Mouse (Mus musculus) mesoderm, embryonic 11.5 days (tissue): ENCODE measurements around the gene Rnf4.

ENCODE experiments used
- DNase-seq: peaks from one replicate; pipeline ENCODE4 v3.0.0-alpha.2; 2012; ENCODE audit warnings: low read depth, low spot score

Rnf4 gene

DNA sequence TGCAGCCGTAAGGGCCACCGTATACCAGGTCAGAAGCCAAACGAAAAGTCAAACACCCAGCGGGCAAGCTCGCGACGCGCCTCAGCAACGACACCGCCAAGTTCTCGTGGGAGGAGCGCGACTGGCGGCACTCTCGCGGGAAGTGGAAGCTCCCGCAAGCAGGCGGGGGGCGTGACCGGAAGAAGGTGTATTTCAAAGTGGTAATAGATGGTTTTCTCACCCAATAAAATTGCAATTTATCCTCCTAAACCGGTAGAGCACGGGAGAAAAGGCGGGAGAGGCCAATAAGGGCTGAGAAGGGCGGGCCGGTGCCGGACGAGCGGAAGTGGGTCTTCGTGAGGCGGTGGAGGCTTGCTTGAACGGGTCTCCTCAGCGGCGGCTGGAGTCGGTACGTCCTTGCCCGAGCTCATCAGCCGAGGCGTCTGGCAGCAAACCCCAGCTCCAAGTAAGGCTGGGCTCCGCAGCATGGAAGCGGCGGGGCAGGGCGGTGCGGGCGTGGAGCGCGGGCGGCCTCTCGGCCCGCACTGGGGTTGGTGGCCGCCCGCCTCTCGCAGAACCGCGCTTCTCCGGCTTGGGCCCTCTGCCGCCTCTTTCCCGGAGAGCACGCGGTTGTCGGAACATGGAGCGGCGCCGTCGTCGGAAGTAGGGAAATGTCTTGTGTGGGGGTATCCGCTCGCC, at the start of gene Rnf4:
Gene Rnf4, plus strand, starts transcription at position 193 of the 678 bp plus-strand sequence.
- peak; percentile 98 for DNase-seq

DNA sequence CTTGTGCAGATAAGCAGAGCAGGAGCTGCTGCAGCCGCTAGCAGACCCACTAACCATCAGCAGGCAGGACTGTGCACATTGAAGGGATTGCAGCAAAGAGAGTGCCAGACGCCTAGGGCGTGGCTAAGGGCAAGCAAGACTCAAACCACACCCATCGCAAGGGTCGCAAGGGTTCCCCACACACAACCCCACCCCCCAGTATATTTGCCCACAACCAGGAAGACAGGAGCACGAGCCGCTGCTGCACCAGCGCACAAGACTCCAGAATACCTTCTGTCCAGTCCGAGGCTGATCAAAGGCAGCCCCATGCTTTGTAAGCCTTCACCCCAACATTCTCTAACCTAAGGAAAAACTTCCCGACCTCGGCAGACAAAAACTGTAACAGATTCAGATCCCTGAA, 49.6 kb upstream of the Rnf4 start:
- peak; percentile 43 for DNase-seq

DNA sequence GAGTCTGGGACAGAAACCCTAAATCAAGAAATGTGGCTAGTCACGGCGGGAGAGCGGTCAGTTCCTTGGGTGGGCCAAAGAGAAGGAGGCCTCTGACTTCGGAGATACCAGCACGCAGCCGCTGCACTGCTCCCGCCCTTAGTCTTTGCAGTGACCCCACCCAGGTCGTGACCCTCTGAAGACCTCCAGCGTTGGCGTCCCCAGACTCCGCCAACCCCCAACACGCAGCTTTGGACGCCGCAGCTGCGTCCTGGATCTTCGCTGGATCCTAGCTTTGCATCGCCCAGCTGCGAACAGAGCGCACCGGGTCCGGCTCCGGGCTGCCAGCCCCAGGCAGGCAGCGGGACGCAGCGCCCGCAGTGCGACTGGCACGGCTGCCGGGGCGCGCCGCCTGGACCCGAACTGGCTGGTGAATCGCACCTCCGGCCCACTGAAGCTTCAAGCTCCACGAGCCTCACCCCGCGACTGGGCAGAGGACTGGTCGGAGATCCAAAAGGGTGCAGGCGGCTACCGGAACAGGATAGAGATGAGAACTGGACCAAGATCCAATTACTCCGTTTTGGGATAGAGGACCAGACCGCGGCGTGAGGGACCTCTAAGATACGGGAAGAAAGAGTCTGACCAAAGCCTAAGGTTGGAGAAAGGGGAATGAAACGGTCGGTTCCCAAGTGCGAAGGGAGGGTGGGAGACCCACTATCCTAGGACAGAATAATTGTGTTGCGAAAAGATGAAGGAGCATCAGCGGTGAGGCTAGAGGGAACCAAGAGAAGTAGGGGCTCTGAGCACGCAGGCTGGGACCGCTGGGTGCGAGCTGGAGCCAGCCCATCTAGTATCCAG, 48.9 kb upstream of the Rnf4 start:
- peak; percentile 53 for DNase-seq

DNA sequence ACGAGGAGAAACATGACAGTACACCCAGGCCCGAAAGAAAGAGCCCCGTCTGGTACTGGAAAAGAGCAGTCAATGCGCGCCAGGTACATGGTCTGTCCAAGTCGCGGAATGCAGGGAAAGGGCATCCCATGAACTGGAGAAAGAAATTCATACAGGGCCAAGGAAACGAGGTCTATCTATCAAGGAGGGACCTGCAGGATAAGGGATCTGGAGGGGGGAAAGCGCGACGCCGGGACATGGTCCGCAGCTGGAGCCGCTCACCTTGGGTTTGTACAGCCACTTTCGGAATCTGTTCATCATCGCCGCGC, 48.3 kb upstream of the Rnf4 start:
- DNase-seq, result no peak

DNA sequence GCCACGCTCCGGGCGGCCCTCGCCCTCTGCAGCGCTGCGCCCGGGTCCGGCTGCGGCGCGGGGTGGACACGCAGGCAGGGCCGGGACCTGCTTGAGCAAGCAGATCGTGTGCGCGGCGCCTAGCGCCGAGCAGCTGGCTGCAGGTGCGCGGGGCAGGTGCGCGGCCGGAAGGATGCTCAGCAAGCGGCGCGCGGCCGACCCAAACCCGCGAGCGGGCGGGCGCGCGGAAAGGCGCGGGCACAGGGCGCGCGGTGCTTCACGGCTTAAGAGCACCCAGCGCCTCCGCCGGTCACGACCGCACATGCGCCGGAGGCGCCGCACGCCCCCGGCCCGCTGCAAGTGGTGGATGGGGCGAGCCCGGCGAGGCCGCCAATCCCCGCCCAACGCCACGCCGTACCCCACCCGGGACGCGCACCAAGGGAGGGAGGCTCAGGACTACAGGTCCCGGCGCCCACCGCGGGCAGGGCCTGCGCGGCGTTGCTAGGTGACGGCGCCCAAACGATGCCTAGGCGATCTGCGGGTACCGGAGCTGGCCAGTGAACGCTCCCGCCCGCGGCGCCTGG, 47.9 kb upstream of the Rnf4 start, which contains the start of the genes Zfyve28 and Cfap99:
Gene Zfyve28, minus strand, starts transcription at position 296 of the 563 bp plus-strand sequence.
Gene Cfap99, plus strand, starts transcription at position 447 of the 563 bp plus-strand sequence.
- DNase-seq, result peak; percentile 94

DNA sequence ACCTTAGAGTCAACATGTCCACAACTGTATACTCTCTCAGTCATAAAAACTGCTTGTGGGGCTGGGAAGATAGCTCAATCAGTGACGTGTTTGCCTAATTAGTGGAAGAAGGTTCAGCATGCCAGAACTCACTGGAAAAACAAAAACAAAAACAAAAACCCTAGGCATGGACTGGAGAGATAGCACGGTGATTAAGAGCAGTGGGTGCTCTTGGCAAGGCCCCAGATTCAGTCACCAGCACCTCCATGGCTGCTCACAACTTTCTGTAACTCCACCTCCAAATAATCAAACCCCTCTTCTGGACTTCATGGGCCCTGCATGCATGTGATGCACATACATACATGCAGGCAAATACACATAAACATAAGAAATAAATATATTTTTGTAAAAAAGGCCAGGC, 46.8 kb upstream of the Rnf4 start:
- no peak for DNase-seq

DNA sequence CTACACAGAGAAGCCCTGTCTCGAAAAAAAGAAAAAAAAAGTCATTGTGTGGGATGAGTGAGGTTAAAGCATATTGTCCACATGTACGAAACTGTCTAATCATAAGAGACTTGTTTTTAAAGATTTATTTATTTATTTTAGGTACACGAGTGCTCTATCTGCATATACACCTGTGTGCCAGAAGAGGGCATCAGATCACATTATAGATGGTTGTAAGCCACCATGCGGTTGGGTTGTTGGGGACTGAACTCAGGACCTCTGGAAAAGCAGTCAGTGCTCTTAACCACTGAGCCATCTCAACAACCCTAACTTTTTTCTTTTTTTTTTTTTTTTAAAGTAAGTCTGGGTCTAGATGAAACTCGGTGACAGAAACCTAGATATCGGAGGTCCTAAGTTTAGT, 42.7 kb upstream of the Rnf4 start:
- DNase-seq, result no peak

DNA sequence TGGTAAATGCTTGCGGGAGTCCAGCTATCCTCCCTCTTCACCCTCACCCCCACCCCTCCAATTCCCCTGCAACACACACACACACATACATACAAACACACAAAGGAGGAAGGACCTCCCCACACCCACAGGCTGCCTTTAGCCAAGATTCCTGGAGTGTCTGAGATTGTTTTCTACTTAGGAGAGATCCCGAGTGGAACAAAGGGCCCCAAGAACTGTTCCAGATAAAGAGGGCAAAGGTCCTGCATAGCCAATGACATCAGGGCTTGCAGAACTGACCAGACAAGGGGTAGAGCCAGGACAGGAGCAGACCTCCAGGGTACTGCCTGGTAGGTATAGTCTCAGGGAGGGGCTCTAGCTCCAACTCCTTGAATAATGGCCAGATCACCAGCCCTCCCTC, 41.4 kb upstream of the Rnf4 start:
- no peak for DNase-seq

DNA sequence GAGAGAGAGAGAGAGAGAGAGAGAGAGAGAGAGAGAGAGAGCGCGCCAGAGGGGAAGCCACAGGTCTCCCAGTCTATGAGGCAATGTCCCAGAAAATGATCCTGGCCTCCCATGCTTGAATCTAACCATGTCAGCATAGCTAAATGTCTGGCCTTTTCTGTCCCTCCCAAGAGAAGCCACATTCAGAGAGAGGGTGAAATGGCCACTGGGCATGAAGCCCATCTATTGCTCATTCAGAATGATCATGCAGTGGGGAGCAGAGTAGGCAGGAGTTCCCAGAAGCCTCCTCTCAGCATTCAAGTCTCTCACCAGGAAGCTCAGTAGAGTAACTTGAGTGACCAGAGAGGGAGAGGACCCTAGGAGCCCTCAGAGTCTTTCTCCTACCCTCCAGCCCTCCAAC, 40.9 kb upstream of the Rnf4 start:
- DNase-seq, result no peak

DNA sequence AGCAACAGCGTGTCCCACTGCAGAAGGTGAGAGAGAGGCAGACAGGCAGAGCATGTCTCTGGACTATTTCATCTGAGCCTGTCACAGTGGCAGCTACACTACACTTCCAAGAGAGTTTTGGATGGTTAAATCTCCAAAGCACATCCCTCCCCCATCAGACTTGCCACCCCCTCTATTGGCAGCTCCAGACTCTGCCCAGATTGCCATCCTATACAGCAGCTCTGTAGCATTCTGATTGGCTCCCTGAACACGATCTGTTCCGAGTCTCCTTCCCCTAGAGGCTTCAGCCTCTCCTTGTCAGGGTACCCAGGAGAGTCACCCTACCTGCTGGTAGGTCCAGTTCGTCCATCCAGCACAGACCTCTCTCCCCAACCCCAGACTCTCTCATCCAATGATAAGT, 38.0 kb upstream of the Rnf4 start:
- DNase-seq, result no peak

DNA sequence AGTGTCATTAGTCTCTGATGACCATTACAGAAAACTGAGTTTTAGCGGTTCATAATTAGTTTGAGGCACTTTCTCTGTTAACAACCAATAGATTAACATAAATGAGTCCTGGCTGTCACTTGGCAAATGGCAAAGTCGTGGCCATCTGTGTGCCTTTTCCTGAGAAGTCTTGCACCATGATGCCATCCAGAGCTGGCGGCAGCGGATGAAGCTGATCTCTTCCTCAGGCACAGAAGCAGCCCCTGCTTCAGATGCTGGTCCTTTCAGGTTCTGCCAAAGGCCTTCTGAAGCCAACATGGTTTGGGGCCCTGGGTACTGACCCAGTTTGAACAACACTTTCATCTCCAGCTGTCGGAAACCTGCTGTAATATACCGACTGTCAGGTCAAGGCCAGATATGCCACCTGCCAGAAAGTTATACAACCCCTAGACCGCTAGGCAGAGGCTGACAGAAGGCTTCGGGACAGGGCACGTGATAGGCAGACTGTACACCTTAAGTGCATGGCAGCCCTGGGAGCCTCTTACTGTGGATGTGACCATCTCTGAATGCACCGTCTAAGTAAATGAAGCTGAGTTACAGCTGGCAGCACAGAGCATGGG, 37.1 kb upstream of the Rnf4 start:
- DNase-seq, result no peak

DNA sequence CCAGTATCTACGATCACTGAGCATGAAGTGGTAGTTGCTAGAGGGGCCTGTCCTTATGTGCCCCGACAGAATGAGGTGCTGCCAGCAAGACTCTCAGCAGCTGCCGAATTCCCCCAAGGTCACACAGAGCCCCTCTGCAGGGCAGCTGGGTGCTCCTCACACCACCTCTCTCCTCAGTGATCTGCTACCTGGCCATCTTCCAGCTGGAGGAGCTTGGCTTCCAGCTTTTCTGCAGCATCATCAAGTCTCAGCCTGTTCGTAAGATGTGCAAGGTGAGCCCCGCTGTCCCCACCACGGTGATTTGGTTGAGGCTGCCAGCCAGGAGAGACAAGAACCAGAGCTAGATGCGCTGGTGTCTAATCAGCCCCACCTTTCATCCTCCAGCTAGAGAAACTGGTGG, 33.7 kb upstream of the Rnf4 start:
- DNase-seq, result no peak

DNA sequence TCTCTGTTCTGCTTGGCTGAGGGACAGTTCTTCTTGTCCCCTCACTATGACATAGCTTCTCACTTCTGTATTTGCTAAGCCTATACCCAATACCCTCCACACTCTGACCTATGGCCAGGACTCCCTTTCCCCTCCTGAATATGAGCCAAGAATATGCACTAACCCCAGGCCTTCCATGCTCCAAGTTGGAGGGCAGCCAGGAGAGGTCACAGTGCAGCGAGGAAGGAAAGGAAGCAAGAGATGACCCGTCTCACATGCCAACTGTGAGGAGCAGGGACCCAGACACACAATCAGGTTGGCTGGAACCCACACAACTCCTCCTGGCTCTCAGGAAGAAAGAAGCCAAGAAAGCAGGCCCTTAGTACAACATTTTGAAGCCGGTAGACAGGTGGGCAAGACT, 27.1 kb upstream of the Rnf4 start:
- no peak for DNase-seq

DNA sequence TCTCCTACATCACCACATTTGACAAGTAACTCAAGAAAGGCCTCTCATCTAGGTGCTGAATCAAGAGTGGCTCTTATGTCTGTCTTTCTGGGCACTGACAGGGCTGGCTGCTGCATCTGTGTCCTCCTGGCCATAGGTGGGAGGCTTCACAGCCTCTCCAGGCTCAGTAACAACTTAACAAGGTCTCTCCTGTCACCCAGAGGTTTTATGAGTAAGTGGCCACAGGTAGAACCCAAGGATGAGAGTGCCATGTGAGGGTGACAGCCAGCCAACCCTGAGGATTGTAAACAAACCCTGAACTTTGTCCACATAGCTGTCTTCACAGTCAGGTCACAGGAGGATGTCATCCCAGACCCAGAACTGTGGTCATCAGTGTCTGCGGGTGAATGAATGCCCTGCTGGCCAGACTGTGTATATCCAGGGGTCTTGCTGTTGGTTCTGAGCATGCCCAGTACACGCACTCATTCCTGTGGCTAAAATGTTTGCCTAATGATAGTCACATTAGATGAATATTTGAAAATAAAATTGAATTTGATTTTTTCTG, 16.5 kb upstream of the Rnf4 start:
- no peak for DNase-seq

DNA sequence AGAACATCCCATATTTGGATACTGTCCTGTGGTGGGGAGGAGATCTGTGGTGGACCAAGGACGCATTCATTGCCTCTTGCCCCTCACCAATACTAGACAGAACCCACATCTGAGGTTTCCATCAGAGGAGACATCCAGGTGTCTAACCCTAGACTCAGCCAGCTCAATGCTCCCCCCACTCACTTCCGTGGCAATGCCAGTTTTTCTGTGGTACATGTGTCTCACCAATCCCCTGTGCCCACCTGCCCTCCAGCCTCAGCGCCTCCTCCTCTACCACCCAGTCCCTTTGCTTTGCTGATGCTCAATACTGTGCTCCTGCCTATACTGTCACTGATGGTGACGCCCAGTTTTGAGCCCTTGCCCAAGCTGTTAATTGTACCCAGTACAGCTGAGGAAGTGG, 14.9 kb upstream of the Rnf4 start:
- no peak for DNase-seq

DNA sequence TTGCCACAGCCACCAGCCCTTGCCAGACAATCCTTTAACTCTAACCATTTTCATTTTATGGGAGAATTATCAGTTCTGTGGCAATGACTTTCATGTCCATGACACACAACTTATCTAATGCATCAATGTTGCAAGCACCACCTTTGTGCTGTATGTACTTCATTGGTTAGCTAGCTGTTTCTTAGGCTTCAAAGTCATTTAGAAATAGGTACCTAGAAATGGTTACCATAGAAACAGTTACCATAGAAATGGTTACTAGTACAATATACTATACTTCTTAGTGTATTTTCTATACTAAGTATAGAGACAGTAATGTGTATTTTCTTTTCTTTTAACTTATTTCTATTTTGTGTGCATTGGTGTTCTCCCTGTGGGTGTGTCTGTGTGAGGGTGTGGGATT, 10.8 kb upstream of the Rnf4 start:
- no peak for DNase-seq

DNA sequence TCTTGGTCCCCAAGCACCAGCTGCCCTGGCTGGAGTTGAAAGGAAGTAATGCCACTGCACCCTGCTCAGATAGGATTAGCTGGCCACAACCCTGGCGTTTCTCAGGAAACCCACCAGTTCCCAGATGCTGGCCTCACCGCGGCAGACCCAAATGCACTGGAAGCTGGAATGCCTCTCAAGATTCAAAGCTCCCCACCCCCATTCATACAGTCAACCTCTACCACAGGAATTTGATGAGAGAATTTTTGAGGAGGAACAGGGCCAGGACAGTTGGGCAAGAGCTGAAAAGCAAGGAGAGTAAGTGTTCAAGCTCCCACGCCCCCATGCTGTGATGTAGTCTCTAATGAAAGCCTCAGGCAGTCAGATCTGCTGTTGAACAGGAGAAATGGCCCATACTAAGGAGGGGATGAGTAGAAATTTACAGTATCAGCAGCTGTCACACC, 9.8 kb upstream of the Rnf4 start:
- DNase-seq, result peak; percentile 27

DNA sequence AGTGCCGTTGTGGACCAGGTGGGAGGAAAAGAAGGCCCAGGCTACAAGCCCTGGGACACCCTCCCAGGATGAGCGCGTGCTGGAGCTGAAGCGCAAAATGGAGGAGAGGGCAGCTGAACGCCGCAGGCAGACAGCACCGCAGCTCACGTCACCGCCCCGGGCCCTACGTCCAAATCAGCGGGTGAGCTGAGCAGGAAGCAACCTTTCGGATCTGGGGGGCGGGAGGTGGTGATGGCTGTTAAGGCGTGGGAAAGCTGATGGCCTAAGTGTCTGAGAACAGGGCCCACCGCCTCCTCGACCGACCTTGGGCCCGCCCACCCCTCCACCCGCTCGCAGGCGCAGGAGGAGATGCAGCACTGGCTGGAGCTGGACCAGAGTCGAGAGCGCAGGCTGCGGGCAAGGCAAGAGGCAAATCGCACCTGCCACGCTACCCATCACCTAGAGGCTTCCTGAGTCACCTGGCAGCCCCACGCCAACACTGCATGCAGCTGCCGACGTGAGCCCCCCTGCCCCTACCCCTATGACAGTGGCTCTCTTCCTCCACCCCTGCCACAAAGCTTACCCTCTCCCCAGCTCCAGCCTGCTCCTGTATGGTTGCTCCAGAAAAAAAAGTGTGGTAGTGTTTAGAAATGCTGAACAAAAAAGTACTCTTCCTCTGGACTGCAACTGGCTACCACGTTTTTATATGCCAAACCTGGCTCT, 9.1 kb upstream of the Rnf4 start:
- DNase-seq, result peak; percentile 36

DNA sequence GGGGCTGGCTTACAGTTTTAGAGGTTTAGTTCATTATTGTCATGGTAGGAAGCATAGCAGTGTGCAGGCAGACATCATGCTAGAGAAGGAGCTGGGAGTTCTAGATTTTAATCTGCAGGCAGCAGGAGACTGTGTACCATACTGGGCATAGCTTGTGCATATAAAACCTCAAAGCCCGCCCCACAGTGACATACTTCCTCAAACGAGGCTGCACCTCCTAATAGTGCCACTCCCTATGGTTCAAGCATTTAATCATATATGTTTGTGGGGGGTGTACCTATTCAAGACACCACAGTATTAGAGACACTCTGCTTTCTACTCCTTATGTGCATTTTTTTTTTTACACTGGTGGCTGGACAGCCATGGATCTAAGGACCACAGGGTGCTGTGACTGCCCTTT, 6.0 kb upstream of the Rnf4 start:
- no peak for DNase-seq

DNA sequence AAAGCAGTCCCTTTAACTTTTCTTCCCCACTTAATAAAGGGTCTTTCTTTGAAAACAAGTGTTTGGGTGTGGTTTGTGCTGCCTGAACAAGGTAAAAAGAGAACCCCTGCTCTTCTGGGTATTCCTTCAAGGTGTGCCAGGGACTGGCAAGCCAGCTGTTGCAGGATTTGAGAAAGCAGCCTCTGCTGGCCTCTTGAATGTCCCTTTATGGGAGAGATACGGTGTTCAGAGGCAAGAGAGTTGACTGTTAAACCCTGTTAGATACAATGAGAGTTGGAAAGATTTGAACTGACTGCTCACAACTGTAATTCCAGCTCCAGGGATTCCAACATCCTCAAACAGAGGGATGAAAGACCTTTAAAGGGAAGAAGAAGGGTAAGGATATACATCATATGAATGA, 2.0 kb upstream of the Rnf4 start:
- no peak for DNase-seq

DNA sequence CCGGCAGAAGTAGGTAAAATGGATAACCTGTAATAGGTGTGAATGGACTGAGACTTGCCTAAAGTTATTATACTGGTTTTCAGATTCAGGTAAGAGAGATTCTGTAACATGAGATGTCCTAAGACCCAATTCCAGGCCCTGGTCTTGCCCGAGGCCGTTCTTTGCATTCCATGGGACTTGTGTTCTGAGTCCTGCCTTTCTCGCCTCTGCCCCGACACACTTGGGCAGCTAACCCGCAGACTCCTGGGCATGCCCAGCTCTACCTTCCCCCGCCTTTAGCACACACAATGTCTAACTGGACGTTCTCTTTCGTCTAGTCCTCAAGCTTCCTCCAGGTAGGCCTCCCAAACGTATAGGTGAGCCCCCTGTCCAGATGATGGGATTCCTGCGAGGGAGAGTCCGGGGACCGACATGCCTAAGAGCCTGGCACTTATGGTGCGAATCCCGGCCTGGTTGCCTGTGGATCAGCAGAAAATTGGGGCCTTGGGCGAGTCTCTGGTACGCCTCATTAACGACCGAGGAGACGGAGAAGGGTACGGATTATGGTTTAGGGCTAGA, 471 bp upstream of the Rnf4 start:
- DNase-seq, result peak; percentile 41
